Mouse (Mus musculus): ENCODE data around the gene Eml1.

DNA sequence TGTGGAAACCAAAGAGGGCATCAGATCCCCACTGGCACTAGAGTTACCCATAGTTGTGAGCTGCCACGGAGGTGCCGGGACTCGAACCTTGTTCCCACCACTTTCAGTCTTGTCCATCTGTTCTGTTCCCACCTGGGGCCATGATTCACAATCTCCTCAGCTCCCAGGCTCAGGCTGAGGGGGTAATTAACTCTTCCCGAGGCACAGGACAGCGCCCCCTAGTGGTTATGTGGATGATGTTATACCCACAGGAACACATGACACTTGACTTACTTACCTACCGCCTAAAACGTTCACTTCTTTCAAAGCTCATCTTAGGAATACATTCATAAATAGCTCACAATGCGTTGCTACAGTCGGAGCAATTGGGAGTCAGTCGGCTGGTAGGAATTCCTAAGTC is 165.7 kb downstream of the Eml1 start:
- no peak for TF ChIP-seq ZC3H11A (IDR thresholded peaks at IDR 0.05; ENCODE audit: borderline replicate concordance, low read depth, low read length)
- TF ChIP-seq CHD2 (IDR thresholded peaks at IDR 0.05; ENCODE audit: low read depth, low read length): no peak
- no peak for TF ChIP-seq HCFC1 (IDR thresholded peaks at IDR 0.05; ENCODE audit: borderline replicate concordance, insufficient read depth, low read length)
- TF ChIP-seq ZNF384 (IDR thresholded peaks at IDR 0.05; ENCODE audit: low read depth, low read length): no peak
- no peak for TF ChIP-seq MAFK (IDR thresholded peaks at IDR 0.05; ENCODE audit: insufficient read depth, low read depth, low read length)
